Mouse (Mus musculus): ENCODE measurements at regions not wholly inside any gene's neighbourhood (a gene's known extent, or its start where the extent isn't known, plus 50 kb on each side); places are given as distances from the start of the nearest gene placed in this dataset.
A peak's percentile ranks its signal among the peaks of the same experiment; 100 is the strongest.

- 88% methylated on average over 1 of the region's 1 CpGs for WGBS
- H3K27me3 ChIP-seq (ENCODE audit: control insufficient read depth, insufficient read depth, low read length) = no peaks in the 10 kb centered on the region
- no peak for DNase-seq
- H3K4me3 ChIP-seq (replicated peaks; ENCODE audit: insufficient read depth, low read depth, low read length) = no peak overlapping the region
- no peak for TF ChIP-seq POLR2A (IDR thresholded peaks at IDR 0.05; ENCODE audit: borderline replicate concordance, insufficient read depth, low read length)
- no peak for TF ChIP-seq CTCF (IDR thresholded peaks at IDR 0.05; ENCODE audit: borderline replicate concordance, insufficient read depth, low read depth, low read length)
- no peaks in the 10 kb centered on the region for H3K4me1 ChIP-seq (ENCODE audit: control insufficient read depth, insufficient read depth, low read length)
- H3K27ac ChIP-seq (ENCODE audit: insufficient read depth, low read length) = no peak overlapping the region
Observed at GRCm38 (mm10) chr1:193966652-193967555, 596.8 kb upstream of the Camk1g start.

GRCm38 (mm10) chr1:193965278-193965677 is 595.2 kb upstream of the Camk1g start:
- Histone ChIP-seq H3K4me1 (ENCODE audit: control insufficient read depth, insufficient read depth, low read length) (no peaks in the 10 kb centered on the region), H3K27ac (ENCODE audit: insufficient read depth, low read length) (no peak overlapping the region), H3K4me3 (replicated peaks; ENCODE audit: insufficient read depth, low read depth, low read length) (no peak overlapping the region), H3K27me3 (ENCODE audit: control insufficient read depth, insufficient read depth, low read length) (no peaks in the 10 kb centered on the region)
- no peak for DNase-seq
- 97% methylated on average over 1 of the region's 1 CpGs for WGBS
- TF ChIP-seq CTCF (IDR thresholded peaks at IDR 0.05; ENCODE audit: borderline replicate concordance, insufficient read depth, low read depth, low read length) = no peak
- TF ChIP-seq POLR2A (IDR thresholded peaks at IDR 0.05; ENCODE audit: borderline replicate concordance, insufficient read depth, low read length) = no peak

- Histone ChIP-seq H3K27ac (ENCODE audit: insufficient read depth, low read length) (no peak overlapping the region), H3K4me3 (replicated peaks; ENCODE audit: insufficient read depth, low read depth, low read length) (no peak overlapping the region), H3K4me1 (ENCODE audit: control insufficient read depth, insufficient read depth, low read length) (no peaks in the 10 kb centered on the region), H3K27me3 (ENCODE audit: control insufficient read depth, insufficient read depth, low read length) (no peaks in the 10 kb centered on the region; the same call in 1 of the 2 replicates)
- DNase-seq = peak in 1 of 2 experiments; percentile 12
- TF ChIP-seq POLR2A (IDR thresholded peaks at IDR 0.05; ENCODE audit: borderline replicate concordance, insufficient read depth, low read length) (no peak), CTCF (IDR thresholded peaks at IDR 0.05; ENCODE audit: borderline replicate concordance, insufficient read depth, low read depth, low read length) (no peak)
Observed at GRCm38 (mm10) chr1:193951936-193952335, 581.8 kb upstream of the Camk1g start.

GRCm38 (mm10) chr1:193949817-193950216 is 579.7 kb upstream of the Camk1g start:
- no peaks in the 10 kb centered on the region for H3K4me1 ChIP-seq (ENCODE audit: control insufficient read depth, insufficient read depth, low read length)
- H3K27me3 ChIP-seq (ENCODE audit: control insufficient read depth, insufficient read depth, low read length) = no peaks in the 10 kb centered on the region; the same call in 1 of the 2 replicates
- no peak for DNase-seq
- no peak for TF ChIP-seq POLR2A (IDR thresholded peaks at IDR 0.05; ENCODE audit: borderline replicate concordance, insufficient read depth, low read length)
- no peak for TF ChIP-seq CTCF (IDR thresholded peaks at IDR 0.05; ENCODE audit: borderline replicate concordance, insufficient read depth, low read depth, low read length)
- no peak overlapping the region for H3K27ac ChIP-seq (ENCODE audit: insufficient read depth, low read length)
- H3K4me3 ChIP-seq (replicated peaks; ENCODE audit: insufficient read depth, low read depth, low read length) = no peak overlapping the region

- Histone ChIP-seq H3K27ac (ENCODE audit: insufficient read depth, low read length) (no peak overlapping the region), H3K4me1 (ENCODE audit: control insufficient read depth, insufficient read depth, low read length) (no peaks in the 10 kb centered on the region), H3K4me3 (replicated peaks; ENCODE audit: insufficient read depth, low read depth, low read length) (no peak overlapping the region), H3K27me3 (ENCODE audit: control insufficient read depth, insufficient read depth, low read length) (no peaks in the 10 kb centered on the region; the same call in 1 of the 2 replicates)
- TF ChIP-seq CTCF (IDR thresholded peaks at IDR 0.05; ENCODE audit: borderline replicate concordance, insufficient read depth, low read depth, low read length) (no peak), POLR2A (IDR thresholded peaks at IDR 0.05; ENCODE audit: borderline replicate concordance, insufficient read depth, low read length) (no peak)
- DNase-seq = no peak
- 71% methylated on average over 6 of the region's 6 CpGs for WGBS
Observed at GRCm38 (mm10) chr1:193946953-193947586, 577.0 kb upstream of the Camk1g start.

GRCm38 (mm10) chr1:193935969-193936368 is 565.9 kb upstream of the Camk1g start:
- Histone ChIP-seq H3K27me3 (ENCODE audit: control insufficient read depth, insufficient read depth, low read length) (no peaks in the 10 kb centered on the region), H3K27ac (ENCODE audit: insufficient read depth, low read length) (no peak overlapping the region), H3K4me3 (replicated peaks; ENCODE audit: insufficient read depth, low read depth, low read length) (no peak overlapping the region), H3K4me1 (ENCODE audit: control insufficient read depth, insufficient read depth, low read length) (no peaks in the 10 kb centered on the region)
- no peak for TF ChIP-seq CTCF (IDR thresholded peaks at IDR 0.05; ENCODE audit: borderline replicate concordance, insufficient read depth, low read depth, low read length)
- no peak for TF ChIP-seq POLR2A (IDR thresholded peaks at IDR 0.05; ENCODE audit: borderline replicate concordance, insufficient read depth, low read length)
- DNase-seq = no peak
- 27% methylated on average over 2 of the region's 2 CpGs for WGBS

GRCm38 (mm10) chr1:193934308-193934707 is 564.2 kb upstream of the Camk1g start:
- WGBS = 85% methylated on average over 1 of the region's 1 CpGs
- Histone ChIP-seq H3K27me3 (ENCODE audit: control insufficient read depth, insufficient read depth, low read length) (no peaks in the 10 kb centered on the region), H3K4me1 (ENCODE audit: control insufficient read depth, insufficient read depth, low read length) (no peaks in the 10 kb centered on the region), H3K4me3 (replicated peaks; ENCODE audit: insufficient read depth, low read depth, low read length) (no peak overlapping the region), H3K27ac (ENCODE audit: insufficient read depth, low read length) (no peak overlapping the region)
- TF ChIP-seq POLR2A (IDR thresholded peaks at IDR 0.05; ENCODE audit: borderline replicate concordance, insufficient read depth, low read length) = no peak
- TF ChIP-seq CTCF (IDR thresholded peaks at IDR 0.05; ENCODE audit: borderline replicate concordance, insufficient read depth, low read depth, low read length) = no peak
- DNase-seq = no peak
